Mouse (Mus musculus): ENCODE data around the gene Susd6.

DNA sequence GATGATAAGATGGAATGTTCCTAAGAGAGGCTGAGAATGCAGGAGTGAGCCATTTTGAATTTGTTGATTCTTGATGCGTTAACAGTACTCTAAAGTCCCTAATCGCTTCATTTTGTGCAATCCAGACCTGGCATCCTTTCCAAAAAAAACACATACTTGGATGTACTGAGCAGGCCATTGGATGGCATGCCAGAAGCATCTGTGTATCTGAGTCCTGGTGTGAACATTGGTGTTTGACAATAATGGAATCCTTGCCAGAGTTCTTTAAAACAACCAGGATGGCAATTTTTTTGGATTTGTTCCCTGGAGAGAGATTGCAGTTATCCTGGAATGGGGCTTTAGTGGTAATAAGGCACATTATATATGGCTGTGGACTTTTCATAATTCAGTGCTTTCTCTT lies 38.6 kb downstream of the Susd6 start:
- TF ChIP-seq CTCF (IDR thresholded peaks at IDR 0.05; ENCODE audit: borderline replicate concordance, insufficient read depth, low read depth, low read length) (no peak), POLR2A (IDR thresholded peaks at IDR 0.05; ENCODE audit: borderline replicate concordance, insufficient read depth, low read length) (no peak)

All from cerebellum, adult 2 months (tissue).